Mouse (Mus musculus) ES-E14 (cell line): ENCODE results near the gene Ccdc85a.

ENCODE experiments used
- CHD2 ChIP-seq: IDR thresholded peaks from 2 replicates; pipeline ENCODE4 v1.6.1; 2014; ENCODE audit warnings: mild to moderate bottlenecking, low read depth, low read length, inconsistent platforms
- HCFC1 ChIP-seq: IDR thresholded peaks from 2 replicates; pipeline ENCODE4 v1.6.1; 2012; ENCODE audit warnings: low read length, inconsistent platforms, borderline replicate concordance; ENCODE audit not compliant: insufficient read depth

DNA sequence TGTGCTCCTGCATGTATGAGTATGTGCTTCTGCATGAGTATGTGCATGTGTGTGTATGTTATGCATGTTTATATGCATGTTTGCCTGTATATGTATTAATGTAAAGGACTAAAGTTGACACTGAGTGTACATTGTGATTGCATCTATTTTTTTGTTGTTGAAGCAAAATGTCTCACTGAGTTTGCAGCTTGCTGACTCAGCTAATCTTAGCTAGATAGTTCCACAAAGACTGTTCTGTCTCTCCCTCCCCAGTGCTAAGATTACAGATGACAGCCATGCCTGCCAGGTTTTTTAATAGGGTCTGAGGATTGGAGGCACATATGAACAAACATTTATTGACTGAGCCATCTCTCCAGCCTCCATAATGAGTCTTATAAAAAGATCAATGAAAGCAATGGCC lies 209.5 kb downstream of the Ccdc85a start:
- no peak for TF ChIP-seq CHD2
- no peak for TF ChIP-seq HCFC1
